Mouse (Mus musculus) liver, embryonic 14.5 days (tissue): ENCODE results near the gene Abcc4.

Experiments used
- CTCF ChIP-seq: IDR thresholded peaks from 2 replicates; pipeline ENCODE4 v1.5.1; 2016; ENCODE audit warnings: antibody characterized with exemption, low read depth, control low read depth
- EP300 ChIP-seq: IDR thresholded peaks from 2 replicates; pipeline ENCODE4 v1.6.1; 2016; ENCODE audit warnings: antibody characterized with exemption, low read depth

- no peak for TF ChIP-seq CTCF
- 0 out of 2 replicates have a peak, but pooled peaks have one; percentile 47 for TF ChIP-seq EP300
Measured at GRCm38 (mm10) chr14:118568116-118568673, 137.8 kb downstream of the Abcc4 start.
